Mouse (Mus musculus) kidney, adult 8-10 months (tissue): ENCODE measurements around the gene Mmel1.

Experiments used
- DNase-seq, 2 experiments: peaks; one replicate each; pipeline ENCODE4 v3.0.0; 2022

Gene Mmel1

DNA sequence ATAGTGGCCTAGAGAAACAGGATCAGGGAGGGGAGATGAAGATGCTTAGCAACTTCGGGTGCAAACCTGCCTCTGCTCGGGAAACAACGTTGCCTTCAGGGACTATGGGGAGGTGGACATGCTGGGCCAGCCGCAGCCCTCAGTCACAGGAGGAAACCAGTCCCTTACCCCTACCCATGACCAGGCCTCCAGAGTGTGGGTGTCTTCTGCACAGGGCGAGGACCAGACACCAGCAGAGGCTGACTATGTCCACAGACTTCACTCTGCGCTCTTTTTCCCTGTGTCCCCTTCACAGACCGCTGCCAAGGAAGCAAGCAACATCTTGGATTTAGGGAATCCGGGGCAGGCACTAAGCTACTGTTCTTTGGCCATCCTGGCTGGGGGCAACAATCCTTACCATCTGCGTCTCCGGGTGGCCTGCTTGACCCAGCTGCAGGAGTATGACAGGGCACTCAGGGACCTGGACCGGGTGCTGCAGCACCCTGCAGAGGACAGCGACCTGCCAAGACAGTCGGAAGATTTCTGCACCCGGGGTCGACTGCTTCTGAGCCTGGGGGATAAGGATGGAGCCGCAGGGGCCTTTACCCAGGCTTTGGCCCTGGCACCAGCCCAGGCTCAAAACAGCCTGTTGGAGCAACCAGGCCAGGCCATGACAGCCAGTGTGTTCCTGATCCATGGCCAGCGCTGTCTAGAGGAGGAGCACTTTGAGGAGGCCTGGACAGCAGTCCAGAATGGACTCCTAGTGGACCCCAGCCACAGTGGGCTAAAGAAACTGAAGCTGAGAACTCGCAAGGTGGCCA is 4.2 kb upstream of the Mmel1 start:
- DNase-seq, result no peak

DNA sequence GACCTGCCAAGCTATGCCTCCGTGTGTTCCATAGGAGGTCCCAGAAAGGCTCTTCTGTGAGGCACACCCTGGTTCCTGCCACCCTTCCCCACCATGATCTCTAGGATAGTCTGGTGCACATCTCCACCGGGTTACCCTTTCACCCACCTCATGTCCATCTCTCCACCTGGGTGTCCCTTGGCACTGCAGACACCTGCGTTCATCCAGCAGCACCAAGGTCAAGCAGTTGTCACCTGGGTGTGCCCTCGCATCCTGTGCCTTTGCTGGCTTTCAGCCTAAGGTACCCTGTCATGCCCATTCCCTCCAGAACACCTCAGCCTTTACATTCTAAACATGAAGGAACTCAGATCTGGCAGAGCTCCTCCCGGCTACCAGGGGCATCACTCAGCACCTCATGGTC is 3.0 kb upstream of the Mmel1 start:
- DNase-seq, result no peak

GRCm38 (mm10) chr4:154867257-154867656 is 2.1 kb upstream of the Mmel1 start:
- DNase-seq, result no peak

- no peak for DNase-seq
These were observed 1.3 kb downstream of the Mmel1 start for GRCm38 (mm10) chr4:154870721-154871120.

DNA sequence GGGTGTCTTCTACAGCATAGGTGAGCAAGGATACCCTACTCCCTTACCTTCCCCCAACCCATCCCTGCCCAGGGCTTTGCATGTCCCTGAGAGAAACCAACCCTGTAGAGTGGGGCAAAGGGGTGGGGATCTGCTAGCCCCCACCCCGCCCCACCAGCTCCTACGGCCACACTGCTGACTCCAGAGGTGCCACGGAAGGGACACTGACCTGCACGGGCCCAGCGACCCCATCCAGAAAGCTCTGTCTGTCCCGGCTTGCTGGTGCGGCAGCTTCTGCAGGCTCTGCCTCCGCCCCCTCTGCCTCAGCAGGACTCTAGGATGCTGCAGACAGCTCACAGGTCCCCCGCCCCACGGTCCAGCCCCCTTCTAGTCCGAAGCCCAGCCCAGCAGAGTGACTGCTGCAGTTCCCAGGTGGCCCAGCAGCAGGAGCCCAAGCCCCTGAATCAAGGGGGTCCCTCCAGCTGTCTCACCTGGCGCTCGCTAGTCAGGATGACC is 2.4 kb downstream of the Mmel1 start:
- no peak for DNase-seq

GRCm38 (mm10) chr4:154873186-154873585 is 3.8 kb downstream of the Mmel1 start:
- no peak for DNase-seq

GRCm38 (mm10) chr4:154877864-154878548 is 8.6 kb downstream of the Mmel1 start:
- peak; percentile 90 to 92 for DNase-seq

- DNase-seq, result no peak
These were observed 11.3 kb downstream of the Mmel1 start for GRCm38 (mm10) chr4:154880730-154881129.

DNA sequence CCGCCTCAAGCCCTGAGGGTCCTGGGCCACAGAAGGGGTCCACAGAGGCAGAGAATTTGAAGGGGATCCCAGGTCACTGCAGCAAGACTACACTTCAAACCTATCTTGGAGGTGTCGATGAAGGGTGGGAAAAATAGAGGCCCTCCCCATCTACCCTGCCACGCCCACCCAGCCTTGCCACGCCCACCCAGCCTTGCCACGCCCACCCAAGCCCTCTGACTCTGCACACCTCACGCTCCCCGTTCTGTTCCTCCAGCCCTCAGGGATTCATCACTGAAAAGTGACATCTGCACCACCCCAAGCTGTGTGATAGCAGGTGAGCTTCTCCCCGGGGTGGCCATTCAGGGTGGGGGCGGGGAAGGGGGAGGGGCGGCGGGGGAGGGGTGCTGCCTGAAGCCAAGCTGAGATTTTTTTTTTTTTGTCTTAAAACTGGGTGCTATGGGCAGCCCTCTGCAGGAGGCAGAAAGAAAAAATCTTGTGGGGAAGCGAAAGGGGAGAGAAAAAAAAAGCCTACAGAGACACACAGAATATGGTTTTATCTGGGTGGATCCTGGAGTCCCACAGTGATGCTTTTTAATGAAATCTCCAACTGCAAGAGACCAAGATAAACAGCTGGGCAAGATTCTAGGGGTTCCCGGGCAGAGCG is 12.8 kb downstream of the Mmel1 start:
- DNase-seq, result no peak

- DNase-seq, result no peak
These were observed 16.0 kb downstream of the Mmel1 start for GRCm38 (mm10) chr4:154885416-154885815.

GRCm38 (mm10) chr4:154886876-154887592 is 17.6 kb downstream of the Mmel1 start:
- no peak for DNase-seq

DNA sequence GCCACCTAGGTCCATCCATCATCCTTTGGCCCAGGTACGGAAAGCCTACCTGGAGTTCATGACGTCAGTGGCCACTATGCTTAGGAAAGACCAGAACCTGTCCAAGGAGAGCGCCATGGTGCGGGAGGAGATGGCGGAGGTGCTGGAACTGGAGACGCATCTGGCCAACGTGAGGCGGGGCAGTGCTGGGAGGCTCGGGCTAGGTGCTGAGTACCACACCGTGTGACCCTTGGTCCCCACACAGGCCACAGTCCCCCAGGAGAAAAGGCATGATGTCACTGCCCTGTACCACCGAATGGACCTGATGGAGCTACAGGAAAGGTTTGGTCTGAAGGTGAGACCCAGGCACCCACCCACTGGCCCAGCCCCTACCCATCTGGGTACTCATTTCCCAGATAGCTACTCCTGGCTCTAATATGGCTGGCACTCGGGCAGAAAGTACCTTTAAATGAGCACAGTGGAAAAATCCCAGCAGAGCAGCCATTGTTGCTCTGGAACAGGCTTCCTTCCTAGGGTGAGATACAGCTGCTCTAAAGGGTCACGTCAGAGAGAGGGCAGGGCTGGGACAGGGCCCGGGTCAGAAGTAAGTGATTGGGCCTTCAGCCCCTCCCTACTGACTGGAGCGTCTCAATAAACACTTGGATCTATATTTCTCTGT is 18.3 kb downstream of the Mmel1 start:
- no peak for DNase-seq

GRCm38 (mm10) chr4:154890887-154891286 is 21.5 kb downstream of the Mmel1 start:
- DNase-seq, result no peak

DNA sequence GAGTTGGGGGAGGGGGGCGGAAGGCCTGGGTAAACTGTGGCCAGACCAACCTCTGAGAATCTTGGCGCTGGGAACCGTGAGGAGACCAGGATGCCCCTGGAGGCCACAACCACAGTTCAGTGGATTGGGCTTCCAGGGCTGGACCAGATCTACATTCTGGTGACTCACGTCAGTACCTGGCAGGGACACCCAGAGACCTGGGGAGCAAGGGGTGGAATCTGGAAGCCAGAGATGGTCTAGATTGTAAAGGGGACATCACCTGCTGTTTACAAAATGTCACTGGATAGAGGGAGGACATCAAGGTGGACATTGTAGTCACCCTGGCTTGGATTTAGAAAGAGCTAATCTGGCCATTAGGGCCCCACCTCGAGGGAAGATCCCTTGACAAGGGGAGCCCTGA is 26.2 kb downstream of the Mmel1 start:
- no peak for DNase-seq

- peak in 1 of 2 experiments; percentile 30 for DNase-seq
These were observed 28.5 kb downstream of the Mmel1 start for GRCm38 (mm10) chr4:154897676-154898465.

DNA sequence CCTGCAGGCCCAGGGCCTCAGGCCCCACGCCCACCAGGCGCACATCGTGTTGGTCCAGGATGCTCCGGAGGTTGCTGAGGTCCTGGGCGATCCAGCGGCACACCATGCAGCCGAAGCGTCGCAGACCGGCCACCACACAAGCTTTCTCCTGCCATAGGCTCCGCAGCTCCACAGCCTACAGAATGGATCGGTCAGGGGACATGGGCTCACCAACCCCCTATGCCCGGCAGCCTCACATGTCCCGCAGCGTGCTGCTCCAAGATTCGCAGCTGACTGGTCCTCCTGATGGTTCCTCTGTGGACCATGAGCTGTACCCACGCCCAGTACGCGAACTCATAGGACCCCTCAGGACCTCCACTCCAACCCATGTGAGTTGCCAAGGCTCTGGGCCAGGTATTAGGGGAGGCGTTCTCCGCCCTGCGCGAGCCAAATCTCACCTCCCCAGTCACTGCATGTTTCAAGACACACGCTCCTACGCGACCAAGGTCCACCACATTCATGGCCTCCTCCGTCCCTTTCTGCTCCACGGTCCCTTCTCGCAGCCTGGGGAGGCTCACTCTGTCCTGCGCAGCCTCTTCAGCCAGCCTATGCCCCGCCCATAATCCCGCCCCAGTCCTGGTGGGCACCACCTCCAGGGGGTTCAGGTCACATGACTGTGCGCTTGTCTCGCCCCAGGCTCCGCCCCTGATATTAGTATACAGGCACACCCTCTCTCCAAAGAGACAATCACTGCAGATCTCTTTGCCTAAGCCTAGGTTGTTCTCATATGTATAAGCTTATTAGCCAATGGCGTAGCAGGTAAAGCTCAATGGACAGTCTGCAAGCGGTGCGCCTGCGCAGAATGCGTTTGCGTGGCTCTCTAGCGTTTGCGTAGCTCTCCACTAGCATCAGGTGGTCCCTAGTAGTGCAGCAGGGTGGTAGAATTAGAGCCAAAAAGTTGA is 29.4 kb downstream of the Mmel1 start, which contains the start of gene Fam213b:
TSS of gene Fam213b (minus strand) at position 630 of the 941 bp plus-strand sequence.
- DNase-seq, result peak; percentile 83 to 84

DNA sequence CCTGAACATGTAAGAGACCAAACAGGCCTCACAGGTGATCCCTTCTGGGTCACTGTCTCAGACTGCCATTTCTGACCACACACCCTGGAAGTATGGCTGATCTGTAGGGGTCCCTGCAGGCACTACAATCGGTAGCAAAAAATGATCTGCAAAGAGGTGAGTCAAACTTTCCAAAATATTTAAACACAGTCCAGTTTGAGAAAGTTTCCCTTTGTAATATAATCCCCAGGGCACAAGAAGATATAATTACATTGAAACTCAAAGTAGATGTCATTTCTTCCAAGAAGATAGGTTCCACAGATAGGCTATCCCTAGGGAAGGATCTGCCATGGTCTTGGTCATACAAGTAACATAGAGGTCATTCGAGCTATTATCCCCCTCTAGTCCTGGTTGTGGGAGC is 33.0 kb downstream of the Mmel1 start:
- DNase-seq, result no peak

DNA sequence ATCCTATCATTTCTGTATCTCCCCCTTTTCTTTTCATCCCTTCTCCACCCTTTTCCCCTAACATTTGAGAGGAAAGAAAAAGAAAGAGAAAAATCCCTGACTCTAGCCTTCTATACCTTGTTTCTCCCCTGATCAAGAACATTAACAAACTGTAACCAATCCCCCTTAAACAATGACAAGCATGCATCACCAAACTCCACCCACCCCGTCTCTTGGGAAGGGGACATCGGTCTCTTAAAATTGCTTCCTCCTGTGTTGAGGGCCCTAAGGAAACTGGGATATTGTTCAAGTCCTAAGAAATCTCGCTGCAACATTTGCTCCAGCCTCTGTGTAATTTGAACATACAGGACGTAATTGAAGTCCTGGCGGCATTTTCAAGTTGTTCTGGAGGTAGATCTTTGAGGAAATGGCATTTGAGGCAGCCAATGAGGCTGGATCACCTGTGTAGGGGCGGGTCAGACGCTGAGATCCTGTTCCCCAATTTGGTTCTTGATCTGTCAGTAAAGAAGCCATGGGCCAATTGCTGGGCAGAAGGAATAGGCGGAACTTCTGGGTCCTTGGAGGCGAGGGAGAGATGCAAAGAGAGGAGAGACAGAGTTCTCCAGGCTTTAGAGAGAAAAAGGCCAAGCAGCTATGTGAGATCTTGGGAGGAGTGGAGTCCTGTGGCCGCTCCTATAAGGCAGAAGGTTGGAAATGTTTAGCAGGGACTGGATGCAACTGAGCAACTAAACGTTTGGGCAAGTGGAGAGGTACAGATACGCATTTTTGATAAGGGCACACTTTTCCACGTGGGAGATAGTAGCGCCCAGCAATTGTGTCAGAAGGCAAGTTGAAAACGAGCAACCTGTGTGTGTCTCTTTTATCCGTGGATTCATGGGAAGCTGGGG is 35.0 kb downstream of the Mmel1 start:
- DNase-seq, result peak; percentile 91 to 93

GRCm38 (mm10) chr4:154907833-154908232 is 38.4 kb downstream of the Mmel1 start:
- DNase-seq, result peak; percentile 51 to 73
